Mouse (Mus musculus) kidney, adult 2 months (tissue): ENCODE results near the gene Nub1. TPM values are rescaled to one million over a fixed set of nuclear protein-coding genes. Genes with fewer than 3 reads are reported as not detected.

Experiments
- DNase-seq: peaks from one replicate; pipeline ENCODE4 v3.0.0; 2021
- H3K27ac ChIP-seq: fragments of 200-500 bp; 2 replicates; pipeline ENCODE4 v1.5.1; 2012; ENCODE audit warnings: low read depth, low read length, control low read depth, inconsistent platforms; ENCODE audit not compliant: insufficient read depth
- H3K27me3 ChIP-seq: fragments of 200-500 bp; replicated peaks from 2 replicates; pipeline ENCODE4 v1.6.1; 2012; ENCODE audit warnings: mild to moderate bottlenecking, moderate library complexity, low read length, inconsistent platforms; ENCODE audit not compliant: control insufficient read depth, insufficient read depth
- H3K36me3 ChIP-seq: fragments of 200-500 bp; 2 replicates; pipeline ENCODE4 v1.6.1; 2012; ENCODE audit warnings: mild to moderate bottlenecking, moderate library complexity, low read length, inconsistent platforms; ENCODE audit not compliant: control insufficient read depth, insufficient read depth
- H3K4me1 ChIP-seq: fragments of 200-500 bp; 2 replicates; pipeline ENCODE4 v1.6.1; 2011; ENCODE audit warnings: low read length; ENCODE audit not compliant: control insufficient read depth, insufficient read depth
- H3K4me3 ChIP-seq: fragments of 200-500 bp; 2 replicates; pipeline ENCODE4 v1.5.1; 2011; ENCODE audit warnings: mild to moderate bottlenecking, low read depth, low read length, control low read depth; ENCODE audit not compliant: insufficient read depth
- CTCF ChIP-seq: fragments of 200-500 bp; conservative IDR thresholded peaks from 2 replicates; pipeline ENCODE4 v1.5.1; 2011; ENCODE audit warnings: low read depth, mild to moderate bottlenecking, control low read depth, low read length, moderate library complexity, mixed read lengths; ENCODE audit not compliant: insufficient read depth, insufficient read length
- POLR2A ChIP-seq: fragments of 200-500 bp; IDR thresholded peaks from one replicate; pipeline ENCODE4 v1.6.1; 2011; ENCODE audit warnings: low read depth, low read length, control low read depth
- WGBS: fragments of 180-500 bp; shearing (Covaris S2); methylation state at CpG from one replicate; pipeline ENCODE4 v1.1.7; 2018; 5-methylcytosine and 5-hydroxymethylcytosine counted together
- polyA plus RNA-seq: library from polyadenylated mRNA; depleted of rRNA; stranded (reverse); fragments of >200 nt; gene quantifications from 2 replicates; pipeline ENCODE4 v1.2.3, GENCODE M21; 2012; rRNA removed

Nub1 gene
- polyA plus RNA-seq, 1 experiment, result 37.5 TPM

DNA sequence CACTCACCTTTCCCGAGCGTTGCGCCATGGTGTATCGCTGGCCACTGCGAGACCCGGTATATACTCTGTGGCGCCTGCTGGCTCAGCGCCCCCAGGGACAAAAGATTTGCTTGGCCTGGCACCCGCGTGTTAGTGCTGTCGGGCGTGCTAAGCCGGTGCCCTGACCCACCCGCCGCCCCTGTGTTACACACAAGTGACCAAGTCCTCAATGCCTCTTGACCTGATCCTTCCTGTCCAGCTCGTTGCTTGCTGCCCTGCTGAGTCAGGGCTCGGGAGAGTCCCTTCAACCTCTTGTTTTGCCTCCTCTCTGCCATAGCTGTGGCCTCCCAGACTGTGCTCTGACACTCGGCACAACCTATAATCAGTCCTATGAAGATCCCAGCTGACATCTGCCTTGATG, 72.5 kb downstream of the Nub1 start, which contains the start of gene Crygn:
Gene Crygn, minus strand, starts transcription at position 193 of the 400 bp plus-strand sequence.
- H3K27ac ChIP-seq, result no peak within 1 kb of the TSS
- no peaks in the 10 kb centered on the region for H3K36me3 ChIP-seq
- H3K27me3 ChIP-seq, result no peaks in the 10 kb centered on the region
- H3K4me3 ChIP-seq, result no peak within 1 kb of the TSS
- TF ChIP-seq CTCF, result no peak
- TF ChIP-seq POLR2A, result no peak
- no peak for DNase-seq
- 62% methylated on average over 18 of the region's 18 CpGs for WGBS
- no peaks in the 10 kb centered on the region for H3K4me1 ChIP-seq

Other genes with a start within 250 kb of the Nub1 start
- 291 and 403 TPM in 2 replicates for gene Fastk, start 240.2 kb upstream of the Nub1 start, polyA plus RNA-seq
- 60.0 and 68.9 TPM in 2 replicates for gene Tmub1, start 237.7 kb upstream of the Nub1 start, polyA plus RNA-seq
- 59.4 and 62.3 TPM in 2 replicates for gene Agap3, start 233.4 kb upstream of the Nub1 start, polyA plus RNA-seq
- gene Gbx1, start 158.3 kb upstream of the Nub1 start, polyA plus RNA-seq, result 0.05 and 0.11 TPM in 2 replicates
- gene Asb10, start 144.6 kb upstream of the Nub1 start, polyA plus RNA-seq, result 0.38 and 1.6 TPM in 2 replicates
- gene 4931409K22Rik, start 128.7 kb upstream of the Nub1 start, polyA plus RNA-seq, result 0.10 and 0.14 TPM in 2 replicates
- 40.2 and 47.6 TPM in 2 replicates for gene Abcf2, start 108.1 kb upstream of the Nub1 start, polyA plus RNA-seq
- 20.2 and 27.5 TPM in 2 replicates for gene Chpf2, start 98.8 kb upstream of the Nub1 start, polyA plus RNA-seq
- 12.4 and 15.9 TPM in 2 replicates for gene Smarcd3, start 61.1 kb upstream of the Nub1 start, polyA plus RNA-seq
- 7.0 and 8.6 TPM in 2 replicates for gene Wdr86, start 45.2 kb downstream of the Nub1 start, polyA plus RNA-seq
- 0.14 and 1.4 TPM in 2 replicates for gene Crygn, start 72.5 kb downstream of the Nub1 start, polyA plus RNA-seq
- gene Rheb, start 157.1 kb downstream of the Nub1 start, polyA plus RNA-seq, result 26.2 and 31.5 TPM in 2 replicates